Mouse (Mus musculus) frontal cortex, postnatal 36 days (tissue): Measurements from ENCODE around the gene Pmis2.
A peak's percentile ranks its signal among the peaks of the same experiment; 100 is the strongest.

Experiments
- DNase-seq, 2 experiments: peaks; one replicate each; pipeline ENCODE4 v3.0.0; 2022; ENCODE audit warnings: low spot score in 2 of 2

Gene Pmis2

GRCm38 (mm10) chr7:30633762-30634412, 37.5 kb downstream of the Pmis2 start:
- no peak for DNase-seq

DNA sequence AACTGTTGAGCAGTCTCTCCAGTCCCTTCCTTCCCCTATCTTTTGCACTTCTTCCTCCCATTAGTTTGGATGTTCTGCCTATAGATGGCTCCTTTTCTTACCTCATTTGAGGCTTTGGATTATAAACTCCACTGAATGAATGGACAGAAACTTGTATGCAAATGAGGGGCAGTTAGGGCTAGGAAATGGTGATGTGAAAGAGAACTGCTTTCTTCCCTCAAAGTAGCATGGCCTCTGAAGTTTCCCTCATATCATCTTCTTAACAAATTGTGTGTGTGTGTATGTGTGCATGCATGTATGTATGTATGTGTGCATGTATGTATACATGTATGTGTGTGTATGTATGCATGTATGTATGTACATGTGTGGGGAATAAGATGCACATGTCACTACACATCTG, 42.4 kb downstream of the Pmis2 start:
- no peak for DNase-seq

GRCm38 (mm10) chr7:30626647-30627046, 44.8 kb downstream of the Pmis2 start:
- DNase-seq = no peak

GRCm38 (mm10) chr7:30625530-30626384, 45.6 kb downstream of the Pmis2 start, which contains the start of gene Cox6b1:
Cox6b1 (minus strand) TSS chr7:30626151.
- peak; percentile 78 to 83 for DNase-seq
